Mouse (Mus musculus) heart, postnatal 36 days (tissue): ENCODE results near the gene Galk1. TPM values are rescaled to one million over a fixed set of nuclear protein-coding genes. Genes with fewer than 3 reads are reported as not detected.
A peak's percentile ranks its signal among the peaks of the same experiment; 100 is the strongest.

Experiments used
- DNase-seq, 2 experiments: peaks; one replicate each; pipeline ENCODE4 v3.0.0; 2021 to 2022
- intact Hi-C: fragments of 180-260 bp; cut with DNase I; formaldehyde crosslinking; loops from one replicate; pipeline ENCODE4 v1.15.1; 2025
- total RNA-seq, 2 experiments: library from RNA; stranded (reverse); gene quantifications; 2 replicates each; pipeline ENCODE4 v1.2.3; 2021

The Galk1 gene
- total RNA-seq: 10 to 100 TPM; 12.8 to 19.3 TPM

GRCm38 (mm10) chr11:116012262-116012947 lies at the start of gene Galk1:
Galk1 (minus strand) TSS chr11:116012719.
- intact Hi-C loops: no loop called here
- peak; percentile 86 to 87 for DNase-seq

- intact Hi-C loops: no loop called here
Observed at GRCm38 (mm10) chr11:116061641-116062415, 49.3 kb upstream of the Galk1 start.

GRCm38 (mm10) chr11:116060596-116060995 lies 48.1 kb upstream of the Galk1 start:
- intact Hi-C loops: no loop called here

More at GRCm38 (mm10) chr11:116061641-116062415, 49.3 kb upstream of the Galk1 start:
- no peak for DNase-seq

GRCm38 (mm10) chr11:116059691-116060025 lies 47.1 kb upstream of the Galk1 start:
- DNase-seq: no peak
- intact Hi-C loops: no loop called here

More at GRCm38 (mm10) chr11:116060596-116060995, 48.1 kb upstream of the Galk1 start:
- no peak for DNase-seq

GRCm38 (mm10) chr11:116058868-116059690 lies 46.6 kb upstream of the Galk1 start:
- intact Hi-C loops: no loop called here
- no peak for DNase-seq

GRCm38 (mm10) chr11:116058022-116058614 lies 45.6 kb upstream of the Galk1 start:
- intact Hi-C loops: no loop called here
- DNase-seq: no peak

GRCm38 (mm10) chr11:116057237-116057881 lies 44.8 kb upstream of the Galk1 start:
- no peak for DNase-seq
- intact Hi-C loops: no loop called here

GRCm38 (mm10) chr11:116055873-116056272 lies 43.4 kb upstream of the Galk1 start:
- intact Hi-C loops: no loop called here
- DNase-seq: no peak

GRCm38 (mm10) chr11:116053510-116054229 lies 41.2 kb upstream of the Galk1 start:
- intact Hi-C loops: no loop called here

GRCm38 (mm10) chr11:116050196-116050595 lies 37.7 kb upstream of the Galk1 start:
- no peak for DNase-seq
- intact Hi-C loops: no loop called here

More at GRCm38 (mm10) chr11:116053510-116054229, 41.2 kb upstream of the Galk1 start:
- DNase-seq: no peak

- no peak for DNase-seq
- intact Hi-C loops: no loop called here
Observed at GRCm38 (mm10) chr11:116049610-116050009, 37.1 kb upstream of the Galk1 start.

- DNase-seq: no peak
- intact Hi-C loops: no loop called here
Observed at GRCm38 (mm10) chr11:116045173-116045572, 32.7 kb upstream of the Galk1 start.

GRCm38 (mm10) chr11:116043286-116043685 lies 30.8 kb upstream of the Galk1 start:
- no peak for DNase-seq
- intact Hi-C loops: no loop called here

- intact Hi-C loops: no loop called here
- DNase-seq: no peak
Observed at GRCm38 (mm10) chr11:116042372-116043138, 30.0 kb upstream of the Galk1 start.

GRCm38 (mm10) chr11:116041833-116042232 lies 29.3 kb upstream of the Galk1 start:
- intact Hi-C loops: no loop called here
- no peak for DNase-seq

- peak in 1 of 2 experiments; percentile 19 for DNase-seq
- intact Hi-C loops: no loop called here
Observed at GRCm38 (mm10) chr11:116040593-116040992, 28.1 kb upstream of the Galk1 start.

GRCm38 (mm10) chr11:116037826-116038225 lies 25.3 kb upstream of the Galk1 start:
- intact Hi-C loops: no loop called here
- DNase-seq: no peak

- no peak for DNase-seq
- intact Hi-C loops: no loop called here
Observed at GRCm38 (mm10) chr11:116036671-116037070, 24.2 kb upstream of the Galk1 start.

- intact Hi-C loops: no loop called here
- no peak for DNase-seq
Observed at GRCm38 (mm10) chr11:116034584-116034983, 22.1 kb upstream of the Galk1 start.
